Mouse (Mus musculus) thymus, postnatal 36 days (tissue): ENCODE results near the gene Gm6676.
"Not testable (repeated sequence)": the region's sequence is repeated elsewhere in the genome, so short reads cannot be mapped to it uniquely, and the experiment has no call there.

Experiments
- DNase-seq, 2 experiments: peaks; one replicate each; pipeline ENCODE4 v3.0.0; 2022; ENCODE audit warnings: mixed read lengths in 2 of 2

Gene Gm6676

DNA sequence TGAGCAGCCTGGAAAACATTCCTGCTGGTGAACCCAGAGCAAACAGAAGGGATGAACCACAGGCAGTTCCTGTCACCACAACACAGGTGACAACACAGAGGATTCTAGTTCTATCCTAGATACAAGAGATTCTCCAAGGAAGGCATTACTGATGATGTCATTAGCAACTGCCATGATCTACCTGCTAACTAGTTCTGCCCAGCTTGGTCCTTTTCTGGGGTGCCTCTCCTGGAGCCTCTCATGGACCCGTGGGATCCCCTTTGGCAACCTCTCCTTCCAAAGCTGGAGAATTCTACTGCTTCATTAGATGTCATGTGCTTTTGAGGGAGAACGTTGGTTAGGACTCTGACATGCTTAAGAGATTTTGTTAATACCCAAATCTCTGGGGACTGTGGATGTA lies at the start of gene Gm6676:
Gm6676 (minus strand) TSS at position 101 of the 400 bp plus-strand sequence.
- not testable (repeated sequence) for DNase-seq

DNA sequence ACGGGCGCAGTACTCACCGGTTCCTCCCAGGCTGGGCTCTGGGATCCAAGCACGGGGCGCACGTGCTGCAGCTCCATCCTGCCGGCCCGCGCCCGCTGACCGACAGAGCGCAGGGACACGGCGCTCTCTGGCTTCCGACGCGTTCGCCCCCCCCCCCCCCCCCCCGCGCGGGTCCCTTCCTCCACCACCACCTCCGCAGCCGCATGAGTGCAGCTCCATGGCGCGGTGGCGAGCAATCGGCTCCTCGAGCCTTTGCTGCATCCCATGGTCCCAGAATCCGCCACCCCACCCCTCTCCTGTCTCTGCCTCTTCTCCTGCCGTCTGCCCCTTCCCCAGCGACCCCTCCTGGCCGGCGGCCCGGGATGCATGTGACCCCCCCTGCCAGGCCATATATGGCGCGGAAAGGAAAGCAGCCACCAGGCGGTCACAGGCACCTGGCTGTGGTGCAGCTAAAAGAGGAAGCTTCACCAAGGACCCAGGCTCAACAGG lies 49.3 kb upstream of the Gm6676 start, which contains the start of gene Gm3512:
Gm3512 (minus strand) TSS at position 51 of the 489 bp plus-strand sequence.
- DNase-seq: peak; percentile 18 to 22

DNA sequence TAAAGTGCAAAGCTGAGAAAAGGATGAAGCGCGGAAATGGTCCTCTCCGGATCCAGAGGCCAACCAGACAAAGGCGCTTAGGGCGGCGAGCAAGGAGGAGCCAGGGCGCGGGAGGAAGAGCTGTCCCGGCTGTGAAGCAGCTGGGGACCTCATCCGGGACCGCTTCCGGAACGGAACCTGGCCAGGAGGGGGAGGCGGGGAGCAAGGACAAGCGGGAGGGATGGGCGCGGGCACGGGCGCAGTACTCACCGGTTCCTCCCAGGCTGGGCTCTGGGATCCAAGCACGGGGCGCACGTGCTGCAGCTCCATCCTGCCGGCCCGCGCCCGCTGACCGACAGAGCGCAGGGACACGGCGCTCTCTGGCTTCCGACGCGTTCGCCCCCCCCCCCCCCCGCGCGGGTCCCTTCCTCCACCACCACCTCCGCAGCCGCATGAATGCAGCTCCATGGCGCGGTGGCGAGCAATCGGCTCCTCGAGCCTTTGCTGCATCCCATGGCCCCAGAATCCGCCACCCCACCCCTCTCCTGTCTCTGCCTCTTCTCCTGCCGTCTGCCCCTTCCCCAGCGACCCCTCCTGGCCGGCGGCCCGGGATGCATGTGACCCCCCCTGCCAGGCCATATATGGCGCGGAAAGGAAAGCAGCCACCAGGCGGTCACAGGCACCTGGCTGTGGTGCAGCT lies 19.9 kb downstream of the Gm6676 start:
- DNase-seq: peak; percentile 14 to 20

DNA sequence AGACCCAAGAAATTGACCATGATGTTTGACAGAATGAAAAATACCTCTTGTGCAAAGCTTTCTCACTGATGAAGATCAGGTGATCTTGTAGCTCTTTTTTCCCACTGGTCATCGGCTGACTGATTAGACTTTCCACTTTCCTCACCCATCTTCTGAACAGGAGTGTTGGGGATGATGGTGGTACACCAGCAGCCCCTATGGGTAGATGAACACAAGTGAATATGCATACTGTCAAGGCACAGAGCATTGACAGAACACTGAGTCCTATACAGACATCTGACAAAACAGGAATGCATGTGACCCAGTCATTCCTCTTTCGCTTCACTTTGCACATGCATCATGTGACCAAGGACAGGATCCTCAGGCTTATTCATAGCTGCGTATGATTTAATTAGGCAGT lies 24.7 kb downstream of the Gm6676 start, which contains the start of gene Gm3696:
Gm3696 (minus strand) TSS at position 101 of the 400 bp plus-strand sequence.
- not testable (repeated sequence) for DNase-seq
